Mouse (Mus musculus): ENCODE data around the gene Gm13023.
"Not testable (repeated sequence)": the region's sequence is repeated elsewhere in the genome, so short reads cannot be mapped to it uniquely, and the experiment has no call there.

Gene Gm13023

DNA sequence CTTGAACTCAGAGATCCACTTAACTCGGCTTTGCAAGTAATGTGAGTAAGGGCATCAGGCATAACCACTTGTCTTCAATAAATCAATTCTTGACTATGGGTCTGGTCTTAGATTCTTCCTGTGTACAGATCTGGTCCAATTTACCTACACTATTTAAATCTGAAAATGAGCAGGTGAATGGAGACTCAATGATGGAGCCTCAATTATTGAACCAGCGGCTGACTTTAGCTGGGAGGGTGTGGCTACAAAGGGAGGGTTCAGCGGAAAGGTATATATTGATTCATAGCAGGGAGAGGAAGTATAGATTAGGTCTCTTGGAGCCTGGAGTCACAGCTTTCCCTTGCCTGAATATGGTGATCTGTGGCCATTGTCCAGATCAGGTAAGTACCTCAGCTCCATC lies at the start of gene Gm13023:
Gm13023 (plus strand) TSS at position 301 of the 400 bp plus-strand sequence.
- not testable (repeated sequence) for DNase-seq (ENCODE audit: extremely low read depth, low read depth, low spot score)

DNA sequence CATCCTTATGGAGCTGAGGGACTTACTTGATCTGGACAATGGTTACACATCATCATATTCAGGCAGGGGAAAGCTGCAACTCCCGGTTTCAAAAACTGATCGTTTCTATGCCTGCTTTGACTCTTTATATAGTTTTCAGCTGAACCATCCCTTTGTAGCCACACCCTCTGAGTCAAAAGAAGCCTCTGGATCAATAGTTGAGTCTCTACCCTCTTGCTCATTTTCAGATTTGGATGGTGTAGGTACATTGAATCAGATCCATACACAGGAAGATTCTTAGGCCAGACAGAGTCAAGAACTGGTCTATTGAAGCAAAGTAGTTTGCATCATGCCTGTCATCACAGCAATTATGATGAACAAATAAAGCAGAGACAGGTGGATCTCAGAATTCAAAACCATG lies 26.8 kb downstream of the Gm13023 start, which contains the start of gene Gm13084:
Gm13084 (minus strand) TSS at position 101 of the 400 bp plus-strand sequence.
- DNase-seq (ENCODE audit: extremely low read depth, low read depth, low spot score): no peak

All from fat pad, adult 2 months (tissue).